Mouse (Mus musculus): Measurements from ENCODE around the gene Ctbs. TPM values are rescaled to one million over a fixed set of nuclear protein-coding genes. Genes with fewer than 3 reads are reported as not detected.

Gene Ctbs
- total RNA-seq, 2 experiments from 2014 or later: 9.0 to 9.1 TPM

DNA sequence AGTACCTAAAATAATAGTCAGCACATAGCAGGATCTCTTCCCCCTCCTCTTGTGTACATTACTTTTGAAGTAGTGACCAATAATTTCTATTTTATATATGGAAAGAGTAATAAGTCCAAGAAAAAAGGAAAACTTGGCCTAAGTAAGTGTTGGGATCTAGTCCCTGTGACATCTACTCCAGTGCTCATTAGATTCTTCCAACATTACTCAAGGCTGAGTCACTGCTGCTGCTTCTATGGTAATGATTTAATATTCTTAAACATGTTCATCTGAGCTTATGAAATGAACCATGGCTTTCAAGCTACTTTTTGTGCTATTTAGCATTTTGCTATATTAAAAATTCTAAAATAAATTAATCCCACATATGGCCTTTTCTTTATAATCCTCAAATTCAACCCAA lies 24.1 kb downstream of the Ctbs start:
- no peak overlapping the region for H3K4me3 ChIP-seq
- H3K27ac ChIP-seq: no peak overlapping the region
- TF ChIP-seq CTCF (conservative IDR thresholded peaks at IDR 0.05): no peak
- no peak for DNase-seq (ENCODE audit: low spot score in 2 of 2)

GRCm38 (mm10) chr3:146474428-146474827 lies 24.8 kb downstream of the Ctbs start:
- no peak for TF ChIP-seq CTCF (conservative IDR thresholded peaks at IDR 0.05)

DNA sequence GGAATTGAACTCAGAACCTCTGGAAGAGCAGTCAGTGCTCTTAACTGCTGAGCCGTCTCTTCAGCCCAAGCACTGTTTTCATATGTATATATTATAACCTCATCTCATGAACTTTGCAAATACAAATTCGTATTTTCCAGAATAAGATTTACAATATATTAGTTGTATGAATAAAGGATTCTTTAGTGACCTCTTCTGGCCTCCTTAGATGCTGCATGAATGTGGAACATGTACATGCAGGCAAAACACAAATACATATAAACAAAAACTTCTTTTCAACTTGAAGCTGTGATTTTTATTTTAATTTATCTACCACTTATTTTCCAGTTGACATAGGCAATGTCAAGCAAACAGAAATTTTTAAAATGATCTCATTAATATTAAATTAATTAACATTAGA lies 32.4 kb downstream of the Ctbs start:
- H3K4me3 ChIP-seq: no peak overlapping the region
- TF ChIP-seq CTCF (conservative IDR thresholded peaks at IDR 0.05): peak; percentile 68

More at GRCm38 (mm10) chr3:146474428-146474827, 24.8 kb downstream of the Ctbs start:
- no peak overlapping the region for H3K27ac ChIP-seq
- H3K4me3 ChIP-seq: no peak overlapping the region
- DNase-seq (ENCODE audit: low spot score in 2 of 2): no peak

GRCm38 (mm10) chr3:146486464-146486863 lies 36.9 kb downstream of the Ctbs start:
- no peak overlapping the region for H3K4me3 ChIP-seq
- TF ChIP-seq CTCF (conservative IDR thresholded peaks at IDR 0.05): no peak; the same call in 1 of the 2 replicates
- H3K27ac ChIP-seq: no peak overlapping the region
- no peak for DNase-seq (ENCODE audit: low spot score in 2 of 2)

More for the DNA sequence above, 32.4 kb downstream of the Ctbs start:
- DNase-seq (ENCODE audit: low spot score in 2 of 2): no peak
- no peak overlapping the region for H3K27ac ChIP-seq

GRCm38 (mm10) chr3:146494941-146495340 lies 45.3 kb downstream of the Ctbs start:
- no peak overlapping the region for H3K4me3 ChIP-seq
- no peak for DNase-seq (ENCODE audit: low spot score in 2 of 2)
- TF ChIP-seq CTCF (conservative IDR thresholded peaks at IDR 0.05): no peak
- H3K27ac ChIP-seq: no peak overlapping the region

GRCm38 (mm10) chr3:146498989-146499388 lies 49.4 kb downstream of the Ctbs start:
- no peak for DNase-seq (ENCODE audit: low spot score in 2 of 2)

DNA sequence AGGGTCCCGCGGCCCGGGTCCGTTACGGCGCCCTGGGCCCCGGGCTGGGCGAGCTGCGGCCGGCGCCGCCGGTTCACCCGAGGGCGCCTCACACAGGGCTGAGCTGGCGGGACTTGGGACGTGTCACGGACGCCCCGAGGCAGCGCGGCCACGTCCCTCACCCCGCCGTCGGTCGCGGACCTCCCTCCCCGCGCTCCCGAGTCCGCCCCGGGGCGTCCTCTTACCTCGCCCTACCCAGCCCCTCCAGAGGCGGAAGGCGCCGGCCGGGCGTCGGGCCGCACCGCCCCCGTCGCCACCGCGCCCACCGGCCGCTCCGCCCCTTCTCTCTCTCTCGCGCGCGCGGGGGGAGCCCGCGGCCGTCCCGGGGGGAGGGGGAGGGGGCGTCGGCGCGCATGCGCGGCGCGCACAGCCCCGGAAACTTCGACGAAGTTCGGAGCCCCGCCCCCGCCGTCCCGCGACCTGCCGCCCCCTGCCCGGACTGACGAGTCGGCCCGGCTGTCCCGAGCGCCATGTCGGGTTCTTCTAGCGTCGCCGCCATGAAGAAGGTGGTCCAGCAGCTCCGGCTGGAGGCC lies 49.9 kb downstream of the Ctbs start, which contains the start of the genes Spata1 and Gng5:
TSS of gene Spata1 (minus strand) at position 323 of the 572 bp plus-strand sequence.
TSS of gene Gng5 (plus strand) at position 377 of the 572 bp plus-strand sequence.
- Histone ChIP-seq H3K4me3 (peak within 1 kb of the TSS; percentile 74), H3K27ac (peak within 1 kb of the TSS; percentile 90)
- DNase-seq (ENCODE audit: low spot score in 2 of 2): peak; percentile 50 to 66
- TF ChIP-seq CTCF (conservative IDR thresholded peaks at IDR 0.05): no peak

More at GRCm38 (mm10) chr3:146498989-146499388, 49.4 kb downstream of the Ctbs start:
- peak overlapping the region; percentile 90 for H3K27ac ChIP-seq
- H3K4me3 ChIP-seq: peak overlapping the region; percentile 74
- TF ChIP-seq CTCF (conservative IDR thresholded peaks at IDR 0.05): no peak

- H3K27ac ChIP-seq: peak overlapping the region; percentile 82
- H3K4me3 ChIP-seq: peak overlapping the region; percentile 74
- peak in 1 of 2 experiments; percentile 12 for DNase-seq (ENCODE audit: low spot score in 2 of 2)
- no peak for TF ChIP-seq CTCF (conservative IDR thresholded peaks at IDR 0.05)
Measured at GRCm38 (mm10) chr3:146500003-146500809, 50.6 kb downstream of the Ctbs start.

DNA sequence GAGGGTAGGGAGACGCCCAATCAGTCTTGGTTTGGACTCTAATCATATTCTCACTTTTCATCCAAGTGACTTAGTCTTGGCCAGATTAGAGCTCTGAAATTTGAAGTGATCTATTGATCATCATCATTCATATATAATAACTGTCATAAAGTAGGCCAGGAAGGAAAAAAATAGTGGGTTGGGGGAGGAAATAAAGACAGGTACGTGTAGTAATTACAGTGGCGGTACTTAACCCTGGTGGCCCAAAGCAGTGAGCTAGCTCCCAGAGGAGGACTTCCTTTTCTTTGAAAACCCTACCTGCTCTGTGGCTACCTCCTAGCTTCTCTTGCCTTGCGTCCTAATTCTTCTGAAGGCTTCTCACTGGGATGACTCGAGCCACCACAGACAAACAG lies 51.2 kb downstream of the Ctbs start:
- H3K27ac ChIP-seq: peak overlapping the region; percentile 82
- H3K4me3 ChIP-seq: peak overlapping the region; percentile 74
- no peak for TF ChIP-seq CTCF (conservative IDR thresholded peaks at IDR 0.05)
- DNase-seq (ENCODE audit: low spot score in 2 of 2): no peak

- Histone ChIP-seq H3K4me3 (no peak overlapping the region), H3K27ac (peak overlapping the region; percentile 82; the same call in 1 of the 2 replicates)
- TF ChIP-seq CTCF (conservative IDR thresholded peaks at IDR 0.05): no peak
- DNase-seq (ENCODE audit: low spot score in 2 of 2): no peak
Measured at GRCm38 (mm10) chr3:146501601-146502123, 52.1 kb downstream of the Ctbs start.

GRCm38 (mm10) chr3:146506711-146507110 lies 57.1 kb downstream of the Ctbs start:
- H3K27ac ChIP-seq: no peak overlapping the region
- TF ChIP-seq CTCF (conservative IDR thresholded peaks at IDR 0.05): no peak
- no peak overlapping the region for H3K4me3 ChIP-seq
- no peak for DNase-seq (ENCODE audit: low spot score in 2 of 2)

Other genes starting within 250 kb of the Ctbs start
- under 1 TPM; 0.22 to 0.44 TPM for gene Lpar3, start 228.8 kb upstream of the Ctbs start, total RNA-seq (2021)
- gene Ssx2ip, start 45.2 kb upstream of the Ctbs start, total RNA-seq (2021): 100 to 1,000 TPM in 1 of 2 experiments, 10 to 100 TPM in 1; 99.7 to 107 TPM
- gene Spata1, start 50.0 kb downstream of the Ctbs start, total RNA-seq (2021): 1 to 10 TPM; 2.8 to 4.9 TPM
- 10 to 100 TPM; 44.5 to 46.2 TPM for gene Gng5, start 50.0 kb downstream of the Ctbs start, total RNA-seq (2021)
- gene Rpf1, start 71.6 kb downstream of the Ctbs start, total RNA-seq (2021): 10 to 100 TPM; 16.3 to 17.1 TPM
- under 1 TPM in 1 of 2 experiments, not detected in 1; 0.44 TPM for gene Uox, start 120.6 kb downstream of the Ctbs start, total RNA-seq (2021)
- gene Dnase2b, start 165.8 kb downstream of the Ctbs start, total RNA-seq (2021): not detected
- gene 4930503B20Rik, start 201.5 kb downstream of the Ctbs start, total RNA-seq (2021): not detected
- gene Samd13, start 235.8 kb downstream of the Ctbs start, total RNA-seq (2021): under 1 TPM; 0.72 to 0.86 TPM

Data from layer of hippocampus, adult 2 months (tissue).